Mouse (Mus musculus) E14TG2a.4 (cell line): ENCODE data around the gene Znhit3.

ENCODE experiments used
- H3K27me3 ChIP-seq: 2 replicates; pipeline ENCODE4 v1.6.1; 2014; ENCODE audit warnings: low read length, control low read depth; ENCODE audit not compliant: insufficient read depth
- H3K36me3 ChIP-seq: 2 replicates; pipeline ENCODE4 v1.6.1; 2014; ENCODE audit warnings: low read length, control low read depth; ENCODE audit not compliant: insufficient read depth
- H3K4me1 ChIP-seq: replicated peaks from 2 replicates; pipeline ENCODE4 v1.6.1; 2014; ENCODE audit warnings: low read depth, low read length, control low read depth
- H3K4me3 ChIP-seq: replicated peaks from 2 replicates; pipeline ENCODE4 v1.5.1; 2014; ENCODE audit warnings: mild to moderate bottlenecking, low read length
- H3K9me3 ChIP-seq: 2 replicates; pipeline ENCODE4 v1.6.1; 2014; ENCODE audit warnings: low read length, control low read depth
- CTCF ChIP-seq: conservative IDR thresholded peaks from 2 replicates; pipeline ENCODE4 v1.5.1; 2014; ENCODE audit warnings: low read length
- NANOG ChIP-seq: IDR thresholded peaks from 2 replicates; pipeline ENCODE4 v1.6.1; 2014; ENCODE audit warnings: borderline replicate concordance, low read length, mixed read lengths
- POU5F1 ChIP-seq: IDR thresholded peaks from 2 replicates; pipeline ENCODE4 v1.6.1; 2014; ENCODE audit warnings: low read length, borderline replicate concordance

Gene Znhit3

DNA sequence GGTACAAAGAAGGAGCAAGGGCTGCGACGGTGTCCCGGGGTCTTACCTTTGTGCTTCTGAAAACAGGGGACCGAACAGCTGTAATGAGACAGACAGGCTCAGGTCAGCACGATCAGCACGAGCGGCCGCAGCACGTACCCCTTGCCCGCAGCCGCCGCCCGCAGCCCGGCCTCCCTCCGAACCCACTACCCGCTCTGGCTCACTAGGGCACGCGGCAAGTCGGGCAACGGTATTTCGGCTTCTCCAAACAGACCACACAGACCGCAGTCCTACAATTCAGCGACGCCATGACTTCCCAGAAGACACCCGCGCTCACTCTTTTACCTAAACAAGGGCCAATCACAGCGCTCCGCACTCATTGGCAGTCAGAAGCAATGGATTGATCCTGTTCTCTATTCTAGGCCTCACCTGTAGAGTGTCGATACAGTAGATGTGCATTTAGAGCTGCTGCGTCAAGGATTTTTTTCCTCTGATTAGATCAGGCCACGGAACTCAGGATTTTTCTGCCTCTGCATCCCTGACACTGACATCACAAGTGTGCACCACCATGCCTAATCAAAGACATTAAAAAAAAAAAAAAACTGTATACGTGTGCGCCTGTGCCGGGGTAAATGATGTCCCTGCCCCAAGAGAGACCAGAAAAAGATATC lies at the start of gene Znhit3:
TSS of gene Znhit3 (minus strand) at position 314 of the 650 bp plus-strand sequence.
- no peaks in the 10 kb centered on the region for H3K9me3 ChIP-seq
- peaks cover 36% of the 10 kb centered on the region for H3K36me3 ChIP-seq
- TF ChIP-seq NANOG (peak; percentile 58; the same call in 1 of the 2 replicates), POU5F1 (no peak)
- peak within 1 kb of the TSS; percentile 100 for H3K4me3 ChIP-seq
- H3K27me3 ChIP-seq, result no peaks in the 10 kb centered on the region
- H3K4me1 ChIP-seq, result peaks cover 48% of the 10 kb centered on the region

DNA sequence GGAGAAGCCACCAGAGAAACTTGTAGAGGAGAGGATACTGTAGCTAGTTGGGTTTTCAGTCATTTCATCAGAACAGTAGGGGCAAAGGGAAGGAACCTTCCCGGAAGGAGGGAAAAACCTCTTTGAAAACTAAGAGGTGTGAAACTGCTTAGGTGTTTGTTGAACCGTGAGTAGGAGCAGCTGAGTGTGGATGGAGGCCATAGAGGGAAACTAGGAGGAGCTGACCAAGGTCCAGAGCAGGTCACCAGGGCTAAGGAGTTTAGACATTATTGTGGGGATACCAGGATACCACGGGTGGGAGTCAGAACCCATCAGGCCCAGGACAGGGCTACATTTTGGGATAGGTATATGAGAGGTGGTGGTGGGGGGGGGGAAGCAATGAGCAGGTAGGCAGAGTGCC lies 47.4 kb upstream of the Znhit3 start:
- Histone ChIP-seq H3K36me3 (no peaks in the 10 kb centered on the region), H3K4me3 (no peak overlapping the region), H3K4me1 (peaks cover 42% of the 10 kb centered on the region), H3K27me3 (peaks cover 26% of the 10 kb centered on the region), H3K9me3 (no peaks in the 10 kb centered on the region)
- TF ChIP-seq POU5F1 (no peak), CTCF (no peak), NANOG (no peak)

DNA sequence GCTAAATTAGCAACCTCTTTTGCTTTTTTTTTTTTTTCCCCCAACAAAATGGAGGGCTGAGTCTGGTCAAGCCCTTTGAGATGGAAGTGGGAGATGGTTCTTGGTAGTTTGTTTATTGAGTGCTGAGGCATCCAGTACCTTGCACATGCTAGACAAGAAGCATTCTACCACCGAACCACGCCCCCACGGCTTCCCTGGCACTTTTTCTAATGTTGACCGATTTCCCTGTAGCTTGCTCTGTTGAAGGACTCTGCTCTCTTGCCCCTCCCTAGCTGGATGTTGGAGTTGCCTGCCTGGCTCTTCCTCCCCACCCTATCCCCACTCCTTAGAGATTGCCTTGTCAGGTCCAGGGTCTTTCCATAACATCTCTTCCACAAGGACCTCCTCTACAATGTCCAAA lies 46.4 kb upstream of the Znhit3 start:
- Histone ChIP-seq H3K27me3 (peaks cover 36% of the 10 kb centered on the region), H3K4me3 (no peak overlapping the region), H3K9me3 (no peaks in the 10 kb centered on the region), H3K4me1 (peaks cover 47% of the 10 kb centered on the region), H3K36me3 (no peaks in the 10 kb centered on the region)
- TF ChIP-seq POU5F1 (no peak), NANOG (no peak), CTCF (no peak)

DNA sequence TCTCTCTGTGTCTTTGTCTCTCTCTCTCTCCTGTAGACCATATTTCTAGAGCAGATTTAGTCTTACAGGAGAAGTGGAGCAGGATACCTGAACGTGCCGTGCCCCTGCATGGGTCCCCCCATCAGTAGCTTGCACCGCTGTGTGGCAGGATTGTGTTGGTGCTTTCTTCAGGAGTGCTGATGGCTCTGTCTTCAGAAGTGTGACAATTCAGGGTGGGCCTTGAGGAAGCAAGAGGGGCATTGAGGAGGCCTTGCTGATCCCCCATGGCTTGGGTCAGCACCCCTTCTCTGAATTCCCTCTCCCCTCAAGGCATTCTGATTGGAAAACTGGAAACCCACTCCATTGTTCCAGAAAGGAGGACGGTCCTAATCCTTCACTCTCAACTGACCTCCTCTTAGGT lies 45.4 kb upstream of the Znhit3 start:
- peaks cover 42% of the 10 kb centered on the region for H3K4me1 ChIP-seq
- no peaks in the 10 kb centered on the region for H3K36me3 ChIP-seq
- TF ChIP-seq CTCF (no peak), NANOG (no peak), POU5F1 (no peak)
- H3K4me3 ChIP-seq, result no peak overlapping the region
- H3K27me3 ChIP-seq, result peaks cover 46% of the 10 kb centered on the region
- H3K9me3 ChIP-seq, result no peaks in the 10 kb centered on the region; the same call in 1 of the 2 replicates

DNA sequence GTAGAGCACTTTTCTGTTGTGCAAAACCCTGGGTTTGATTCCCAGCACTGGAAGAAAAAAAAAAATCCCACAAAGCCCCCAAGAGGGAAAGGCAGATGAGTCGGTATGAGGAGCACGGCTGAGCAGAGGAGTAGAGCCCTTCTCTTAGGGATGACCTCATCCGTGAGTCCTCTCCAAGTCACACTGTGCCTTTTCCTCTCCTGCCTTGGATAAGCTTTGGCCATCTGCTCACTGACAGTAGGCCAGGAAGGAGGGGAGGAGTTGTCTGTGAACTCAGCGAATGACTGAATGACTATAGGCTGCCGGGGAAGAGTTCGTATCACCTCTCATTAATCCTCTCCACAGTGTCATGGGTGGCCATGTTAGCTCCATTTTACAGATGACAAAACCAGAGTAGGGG lies 44.6 kb upstream of the Znhit3 start:
- no peak for TF ChIP-seq CTCF
- TF ChIP-seq POU5F1, result no peak
- no peak for TF ChIP-seq NANOG
- H3K36me3 ChIP-seq, result no peaks in the 10 kb centered on the region
- peaks cover 54% of the 10 kb centered on the region for H3K27me3 ChIP-seq
- H3K9me3 ChIP-seq, result no peaks in the 10 kb centered on the region; the same call in 1 of the 2 replicates
- peaks cover 38% of the 10 kb centered on the region for H3K4me1 ChIP-seq
- H3K4me3 ChIP-seq, result no peak overlapping the region

DNA sequence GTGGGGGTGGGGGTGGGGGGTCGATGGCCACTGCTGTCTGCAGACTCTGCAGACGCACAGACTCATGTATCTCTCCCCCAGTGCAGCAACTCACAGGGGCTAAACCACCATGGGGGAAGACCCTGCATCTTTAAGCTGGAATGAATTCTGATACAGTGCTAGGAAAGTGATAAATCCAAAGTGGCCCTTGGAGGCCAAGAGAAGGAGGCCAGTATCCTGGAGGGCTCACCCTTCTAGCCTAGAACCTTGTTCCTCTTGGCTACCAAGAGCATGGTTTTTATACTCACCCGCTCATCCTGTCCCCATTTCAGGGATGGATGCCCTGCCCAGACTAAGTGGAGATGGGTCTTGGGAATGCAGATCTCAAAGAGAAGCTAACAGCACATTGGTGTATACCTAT lies 44.1 kb upstream of the Znhit3 start:
- TF ChIP-seq CTCF (no peak), POU5F1 (no peak), NANOG (no peak)
- peaks cover 55% of the 10 kb centered on the region for H3K27me3 ChIP-seq

DNA sequence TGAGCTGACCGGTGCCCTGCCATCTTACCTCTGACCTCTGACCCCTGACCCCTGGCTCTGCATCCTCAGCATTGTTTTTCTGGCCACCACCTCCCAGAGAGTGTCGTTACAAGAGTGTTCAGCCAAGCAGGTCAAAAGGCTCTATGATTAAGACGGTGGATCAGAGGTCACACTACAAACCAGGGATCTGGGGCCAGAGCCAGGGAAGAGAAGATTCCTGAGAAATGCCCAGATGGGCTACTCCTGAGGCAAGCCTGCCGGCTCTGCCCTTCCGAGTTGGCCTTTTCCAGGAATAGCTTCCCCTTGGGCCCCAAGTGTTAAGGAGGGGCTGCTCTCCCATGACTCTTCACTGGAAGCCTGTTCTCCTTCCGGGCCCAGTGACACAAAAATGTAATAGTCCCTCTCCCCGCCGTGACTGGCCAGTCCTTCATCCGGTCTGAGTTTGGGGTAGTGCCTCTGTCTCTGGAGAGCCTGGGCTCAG lies 43.6 kb upstream of the Znhit3 start:
- Histone ChIP-seq H3K36me3 (no peaks in the 10 kb centered on the region), H3K4me3 (no peak overlapping the region)
- TF ChIP-seq NANOG (no peak), CTCF (no peak), POU5F1 (no peak)

More for the DNA sequence above, 44.1 kb upstream of the Znhit3 start:
- Histone ChIP-seq H3K4me3 (no peak overlapping the region), H3K4me1 (peaks cover 39% of the 10 kb centered on the region), H3K9me3 (no peaks in the 10 kb centered on the region; the same call in 1 of the 2 replicates), H3K36me3 (no peaks in the 10 kb centered on the region)

DNA sequence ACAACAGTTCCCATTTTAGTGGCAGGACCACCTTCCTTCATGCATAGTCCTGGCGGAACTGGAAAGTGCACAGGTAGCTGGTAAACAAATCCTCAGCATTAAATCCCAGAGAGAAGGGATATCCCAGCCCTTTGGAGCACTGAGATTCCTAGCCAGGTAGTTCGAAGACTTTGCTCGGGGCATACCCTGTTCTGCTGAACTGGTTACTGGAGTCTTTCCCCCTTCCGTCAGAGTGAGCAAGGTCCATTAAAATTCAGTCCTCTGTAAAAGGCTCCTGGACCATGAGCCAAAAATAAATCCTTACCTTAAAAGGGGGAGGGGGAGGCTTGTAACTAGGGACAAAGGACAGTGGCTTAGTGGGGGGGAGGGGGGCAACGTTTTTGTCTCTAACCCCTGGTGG lies 43.0 kb upstream of the Znhit3 start:
- no peak overlapping the region for H3K4me3 ChIP-seq
- H3K36me3 ChIP-seq, result no peaks in the 10 kb centered on the region
- H3K27me3 ChIP-seq, result peaks cover 53% of the 10 kb centered on the region
- H3K9me3 ChIP-seq, result no peaks in the 10 kb centered on the region; the same call in 1 of the 2 replicates
- H3K4me1 ChIP-seq, result peaks cover 41% of the 10 kb centered on the region
- TF ChIP-seq CTCF (no peak), POU5F1 (no peak), NANOG (no peak)

More for the DNA sequence above, 43.6 kb upstream of the Znhit3 start:
- H3K4me1 ChIP-seq, result peaks cover 41% of the 10 kb centered on the region
- H3K9me3 ChIP-seq, result no peaks in the 10 kb centered on the region; the same call in 1 of the 2 replicates
- H3K27me3 ChIP-seq, result peaks cover 55% of the 10 kb centered on the region
